Mouse (Mus musculus) gastrocnemius, adult 2 months (tissue): ENCODE results near the gene Gnas. TPM values are rescaled to one million over a fixed set of nuclear protein-coding genes. Genes with fewer than 3 reads are reported as not detected.
A peak's percentile ranks its signal among the peaks of the same experiment; 100 is the strongest.

Experiments used
- DNase-seq: peaks from one replicate; pipeline ENCODE4 v3.0.0; 2022
- H3K27ac ChIP-seq: fragments of 200-600 bp; 2 replicates; pipeline ENCODE4 v1.8.1; 2022; ENCODE audit warnings: mild to moderate bottlenecking
- H3K4me3 ChIP-seq: fragments of 200-600 bp; 2 replicates; pipeline ENCODE4 v1.8.1; 2022; ENCODE audit warnings: mild to moderate bottlenecking, moderate library complexity
- CTCF ChIP-seq: fragments of 200-600 bp; IDR thresholded peaks from 2 replicates; pipeline ENCODE4 v1.8.1; 2022; ENCODE audit warnings: antibody characterized with exemption, mild to moderate bottlenecking, moderate library complexity
- intact Hi-C: fragments of 180-260 bp; cut with DNase I; formaldehyde crosslinking; loops from one replicate; pipeline ENCODE4 v1.15.1; 2025
- microRNA-seq: library from miRNA; unstranded; fragments of <30 nt; microRNA quantifications from one replicate; pipeline ENCODE4 v1.2.0, GENCODE M21; 2021
- total RNA-seq, 2 experiments: library from RNA; stranded (reverse); gene quantifications; 2 replicates each; pipeline ENCODE4 v1.2.3; 2021

Gnas gene
- total RNA-seq, 2 experiments from 2014 or later = 1,330 to 1,331 TPM

DNA sequence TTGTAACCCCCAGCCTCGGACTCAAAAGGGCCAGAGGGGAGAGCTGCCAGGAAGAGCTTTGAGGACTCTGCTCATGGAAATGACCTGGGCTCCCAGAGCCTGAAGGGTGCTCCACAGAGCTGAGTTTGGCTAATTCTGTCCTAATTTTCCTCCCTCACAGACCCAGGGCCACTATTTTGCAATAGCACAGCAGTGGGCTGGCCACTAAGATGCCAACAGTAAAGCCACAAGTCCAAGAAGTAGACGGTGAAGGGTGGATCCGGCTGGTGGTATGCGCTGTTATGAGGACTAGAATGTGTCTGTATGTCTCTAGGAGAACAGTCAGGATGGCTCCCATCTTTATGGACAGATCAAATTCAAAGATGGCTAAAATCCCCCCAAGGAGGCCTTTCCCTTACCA lies 74.4 kb downstream of the Gnas start:
- Histone ChIP-seq H3K27ac (no peak overlapping the region), H3K4me3 (no peak overlapping the region)
- no peak for TF ChIP-seq CTCF
- intact Hi-C loops = no loop called here
- DNase-seq = no peak

GRCm38 (mm10) chr2:174359656-174360055 lies 75.5 kb downstream of the Gnas start:
- intact Hi-C loops = no loop called here
- H3K4me3 ChIP-seq = no peak overlapping the region
- TF ChIP-seq CTCF = no peak
- H3K27ac ChIP-seq = no peak overlapping the region
- DNase-seq = no peak

- intact Hi-C loops = no loop called here
- no peak for TF ChIP-seq CTCF
- no peak for DNase-seq
- Histone ChIP-seq H3K4me3 (no peak overlapping the region), H3K27ac (no peak overlapping the region)
Measured at GRCm38 (mm10) chr2:174366571-174366970, 82.5 kb downstream of the Gnas start.

- no peak overlapping the region for H3K4me3 ChIP-seq
- no peak overlapping the region for H3K27ac ChIP-seq
- TF ChIP-seq CTCF = no peak
- intact Hi-C loops = no loop called here
- no peak for DNase-seq
Measured at GRCm38 (mm10) chr2:174381021-174381420, 96.9 kb downstream of the Gnas start.

DNA sequence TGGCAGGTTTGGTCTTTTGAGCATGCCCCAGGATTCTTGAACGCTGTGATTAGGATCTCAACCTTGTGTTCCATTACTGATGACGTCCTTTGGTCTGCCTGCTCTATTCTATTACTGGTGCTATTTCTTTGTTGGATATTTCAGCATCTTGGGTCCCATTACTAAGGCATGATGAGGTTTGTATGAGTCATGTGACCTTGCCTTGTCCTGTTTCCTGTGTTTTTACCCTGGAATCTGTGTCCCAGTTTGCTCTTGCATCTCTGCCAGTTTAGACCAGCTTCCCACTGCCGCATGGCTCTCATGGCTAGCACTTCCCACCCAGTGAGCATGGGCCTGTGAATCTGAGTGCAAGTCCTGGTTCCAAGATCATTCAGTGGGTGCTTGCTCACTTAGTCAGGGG lies 107.8 kb downstream of the Gnas start:
- no peak for DNase-seq

DNA sequence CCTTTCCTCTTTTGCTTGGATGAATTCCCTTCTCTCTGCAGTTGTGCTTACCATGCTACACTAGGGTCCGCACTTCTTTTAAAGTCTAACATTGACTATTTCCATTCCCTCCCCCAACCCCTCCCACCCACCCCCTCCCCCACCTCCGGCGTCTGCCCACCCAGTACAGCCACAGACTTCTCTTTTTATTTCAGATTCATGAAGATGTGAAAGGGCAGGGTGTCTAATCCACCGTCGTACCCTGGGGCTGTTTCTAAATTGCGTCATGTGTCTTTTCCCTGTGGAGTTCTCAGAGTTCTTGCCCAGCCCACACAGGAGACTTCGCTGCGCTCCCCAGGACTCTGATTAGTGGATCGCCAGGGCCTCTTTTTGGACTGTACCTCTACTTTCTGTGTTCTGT lies 108.4 kb downstream of the Gnas start:
- no peak for DNase-seq
- H3K27ac ChIP-seq = no peak overlapping the region
- H3K4me3 ChIP-seq = no peak overlapping the region
- intact Hi-C loops = no loop called here
- TF ChIP-seq CTCF = no peak

More for the DNA sequence above, 107.8 kb downstream of the Gnas start:
- no peak for TF ChIP-seq CTCF
- Histone ChIP-seq H3K4me3 (no peak overlapping the region), H3K27ac (no peak overlapping the region)
- intact Hi-C loops = no loop called here

- no peak overlapping the region for H3K4me3 ChIP-seq
- TF ChIP-seq CTCF = no peak
- no peak for DNase-seq
- no peak overlapping the region for H3K27ac ChIP-seq
- intact Hi-C loops = no loop called here
Measured at GRCm38 (mm10) chr2:174393383-174393782, 109.3 kb downstream of the Gnas start.

Small RNA genes lying within 50 kb of the gene (microRNA-seq; reads per million reads assigned to microRNA genes)
- gene Gm27591 = not detected
- gene Mir296 = 7.9 reads per million, percentile 3 among the genes with 10 or more reads in this experiment
- 47.7 reads per million, percentile 31 among the genes with 10 or more reads in this experiment for gene Mir298

Other genes starting within 250 kb of the Gnas start
- 10 to 100 TPM; 19.9 to 21.1 TPM for gene Stx16, start 208.0 kb upstream of the Gnas start, total RNA-seq
- 10 to 100 TPM; 80.1 to 90.2 TPM for gene Npepl1, start 174.0 kb upstream of the Gnas start, total RNA-seq
- 1 to 10 TPM; 1.9 to 3.4 TPM for gene Gm20721, start 62.4 kb downstream of the Gnas start, total RNA-seq
- 10 to 100 TPM; 18.2 to 23.2 TPM for gene Nelfcd, start 131.5 kb downstream of the Gnas start, total RNA-seq
- gene Ctsz, start 154.7 kb downstream of the Gnas start, total RNA-seq = 10 to 100 TPM; 24.3 to 25.0 TPM
- gene Tubb1, start 166.4 kb downstream of the Gnas start, total RNA-seq = not detected
- 1,000 to 10,000 TPM; 1,018 to 1,329 TPM for gene Atp5e, start 179.8 kb downstream of the Gnas start, total RNA-seq
- 10 to 100 TPM; 38.7 to 56.3 TPM for gene Prelid3b, start 188.8 kb downstream of the Gnas start, total RNA-seq